Mouse (Mus musculus): ENCODE measurements at regions not wholly inside any gene's neighbourhood (a gene's known extent, or its start where the extent isn't known, plus 50 kb on each side); places are given as distances from the start of the nearest gene placed in this dataset.
A peak's percentile ranks its signal among the peaks of the same experiment; 100 is the strongest.

- no peak for DNase-seq (ENCODE audit: low spot score in 2 of 2)
Measured at GRCm38 (mm10) chr16:25584337-25585069, 99.1 kb upstream of the Trp63 start.

DNA sequence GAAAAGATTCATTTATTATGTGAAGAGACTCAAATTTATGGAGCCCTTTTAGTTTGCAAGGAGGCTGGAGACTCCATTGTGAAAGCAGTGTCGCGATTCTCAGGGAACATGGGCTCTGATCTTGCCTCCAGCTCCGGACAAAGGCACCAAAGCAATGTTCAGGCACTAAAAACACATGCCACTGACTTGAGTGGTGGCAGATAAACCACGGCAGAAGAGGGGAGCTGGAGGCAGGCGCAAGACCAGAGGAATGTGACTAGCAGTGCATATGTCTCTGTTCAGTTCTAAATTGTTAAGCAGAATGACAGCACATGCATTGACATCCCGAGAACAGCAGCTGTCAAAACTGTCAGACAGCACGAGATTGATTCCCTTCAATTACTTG lies 98.5 kb upstream of the Trp63 start:
- DNase-seq (ENCODE audit: low spot score in 2 of 2), result no peak

GRCm38 (mm10) chr16:25585953-25586352 lies 97.6 kb upstream of the Trp63 start:
- peak; percentile 44 to 54 for DNase-seq (ENCODE audit: low spot score in 2 of 2)

DNA sequence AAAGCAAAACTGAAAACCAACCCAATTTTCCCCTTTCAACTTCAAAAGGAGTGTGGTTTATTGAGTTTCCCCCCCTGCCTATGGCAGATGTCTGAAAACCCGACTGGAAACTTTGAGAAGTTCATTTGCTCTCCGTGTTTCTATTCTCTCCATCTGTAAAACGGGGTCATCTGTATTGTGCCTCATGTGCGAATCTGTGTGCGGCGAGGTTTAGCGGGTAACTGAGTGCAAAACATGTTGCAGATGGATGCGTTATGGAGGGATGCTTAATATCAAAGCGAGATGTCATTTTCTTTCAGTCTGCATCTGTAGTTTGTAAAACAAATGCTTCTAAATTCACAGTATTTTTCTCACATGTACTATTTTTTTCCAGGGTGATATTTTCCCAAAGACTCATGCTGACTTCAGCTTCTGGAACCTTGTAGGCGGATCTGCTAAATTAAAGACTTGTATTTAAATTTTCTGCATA lies 95.7 kb upstream of the Trp63 start:
- DNase-seq (ENCODE audit: low spot score in 2 of 2), result peak; percentile 42 to 62

DNA sequence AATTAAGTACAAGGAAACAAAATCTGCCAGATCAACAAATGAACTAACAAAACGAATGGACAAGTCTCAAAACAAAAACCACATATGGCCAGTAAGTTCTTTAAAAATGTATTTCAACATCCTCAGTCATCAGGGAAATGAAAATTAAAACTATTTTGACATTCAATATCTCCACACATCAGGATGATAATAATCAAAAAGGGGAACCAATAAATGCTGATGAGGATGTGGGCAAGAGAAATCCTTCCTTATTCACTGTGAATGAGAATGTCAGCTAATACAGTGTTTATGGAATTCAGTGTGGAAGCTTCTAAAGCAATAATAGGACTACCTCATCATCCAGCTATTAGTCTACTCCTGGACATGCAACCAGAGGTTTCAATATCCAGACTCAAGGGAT lies 86.1 kb upstream of the Trp63 start:
- DNase-seq (ENCODE audit: low spot score in 2 of 2), result no peak

- no peak for DNase-seq (ENCODE audit: low spot score in 2 of 2)
Measured at GRCm38 (mm10) chr16:25603121-25603520, 80.4 kb upstream of the Trp63 start.

DNA sequence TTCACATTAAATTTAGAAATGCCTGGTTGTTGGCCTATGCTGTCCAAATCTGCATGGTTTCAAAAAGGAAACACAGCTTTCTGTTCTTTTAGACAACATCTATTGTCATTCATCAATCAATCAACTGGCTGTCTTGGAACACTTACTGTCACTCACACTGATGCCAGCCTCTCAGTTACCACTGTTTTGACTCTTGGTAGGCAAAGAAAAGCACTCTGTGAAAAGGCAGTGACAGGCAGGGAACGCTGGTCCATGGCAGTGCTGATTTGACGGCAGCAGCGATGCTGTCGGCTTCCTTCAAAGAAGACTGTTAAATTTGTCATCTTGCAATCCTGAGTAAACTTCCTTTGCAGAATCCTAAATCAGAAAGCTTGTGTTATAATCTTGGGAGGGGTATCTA lies 68.3 kb upstream of the Trp63 start:
- no peak for DNase-seq (ENCODE audit: low spot score in 2 of 2)

DNA sequence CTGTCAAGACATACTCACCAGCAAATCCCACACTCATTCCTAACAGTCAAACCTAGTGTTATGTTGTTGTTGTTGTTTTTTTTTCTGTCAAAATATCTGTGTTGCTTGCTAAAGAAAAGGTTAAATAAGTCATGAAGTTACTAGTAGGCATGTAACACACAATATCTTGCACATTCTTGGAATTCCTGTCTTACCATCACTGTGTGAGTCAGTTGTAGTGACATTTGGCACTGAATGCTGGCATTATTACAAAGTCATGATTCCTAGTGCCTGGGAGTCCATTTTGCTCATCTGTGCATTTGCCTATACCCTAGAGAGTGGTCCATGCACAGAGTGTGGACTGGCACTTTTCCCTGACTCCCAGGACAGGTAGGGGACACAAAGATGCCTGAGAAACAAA lies 67.9 kb upstream of the Trp63 start:
- DNase-seq (ENCODE audit: low spot score in 2 of 2), result no peak

GRCm38 (mm10) chr16:25618898-25619297 lies 64.7 kb upstream of the Trp63 start:
- DNase-seq (ENCODE audit: low spot score in 2 of 2), result no peak

DNA sequence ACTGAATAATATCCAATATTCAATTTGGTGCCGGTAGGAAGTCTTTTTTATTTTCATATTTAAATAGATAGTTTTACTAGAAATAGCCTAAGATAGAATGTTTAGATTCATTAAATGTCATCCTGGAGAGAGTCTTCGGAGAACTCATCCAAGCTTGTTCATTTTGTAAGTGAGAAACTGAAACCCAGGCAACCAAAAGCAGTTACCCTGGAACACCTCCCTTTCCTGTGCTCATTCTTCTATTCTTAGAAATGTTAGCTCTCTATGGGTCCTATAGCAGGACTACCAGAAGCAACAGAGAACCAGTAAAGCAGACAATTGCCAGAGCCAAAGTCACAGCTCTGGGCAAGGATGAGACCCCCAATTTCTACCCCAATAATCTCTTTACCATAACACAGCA lies 60.9 kb upstream of the Trp63 start:
- peak; percentile 1 to 6 for DNase-seq (ENCODE audit: low spot score in 2 of 2)

GRCm38 (mm10) chr16:25623986-25624623 lies 59.5 kb upstream of the Trp63 start:
- no peak for DNase-seq (ENCODE audit: low spot score in 2 of 2)

- DNase-seq (ENCODE audit: low spot score in 2 of 2), result no peak
Measured at GRCm38 (mm10) chr16:25629750-25630149, 53.8 kb upstream of the Trp63 start.

GRCm38 (mm10) chr16:25631139-25631716 lies 52.3 kb upstream of the Trp63 start:
- no peak for DNase-seq (ENCODE audit: low spot score in 2 of 2)

Data from left cerebral cortex, adult 9 months (tissue).